In the genomic region with DNA sequence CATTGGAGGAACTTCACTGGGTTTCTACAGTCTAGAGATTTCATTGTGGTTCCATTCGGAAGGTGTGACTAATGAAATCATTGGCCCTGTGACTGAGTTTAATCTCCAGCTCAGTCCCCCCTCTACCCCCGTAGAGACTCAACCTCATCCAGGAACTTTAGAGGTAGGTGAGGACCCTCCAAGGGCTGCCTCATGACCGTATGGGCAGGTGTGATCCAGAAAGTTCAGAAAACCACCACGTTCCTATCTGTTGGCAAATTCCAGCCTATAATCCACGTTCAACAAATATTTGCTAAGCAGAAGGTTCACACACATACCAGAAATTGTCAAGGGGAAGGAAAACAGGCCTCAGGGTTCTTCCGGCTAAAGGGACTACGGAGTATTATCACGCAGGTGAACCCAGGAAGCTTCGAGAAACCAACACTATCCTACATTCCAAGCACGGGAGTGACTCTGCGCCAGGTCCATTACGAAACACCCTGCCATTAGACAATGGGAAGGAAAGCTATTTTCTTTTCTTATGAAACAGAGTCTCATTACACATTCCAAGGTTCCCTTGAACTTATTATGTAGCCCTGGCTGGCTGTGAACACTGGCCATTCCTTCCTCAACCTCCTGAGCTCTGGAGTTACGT, we compare ENCODE assay signal across 20 mouse cellular contexts. TPM values are rescaled to one million over a fixed set of nuclear protein-coding genes. Genes with fewer than 3 reads are reported as not detected.
DNase-seq lines count a peak whose midpoint lies in the region; ATAC-seq lines count a peak whose summit lies in the region.
"Had no signal": no experiment of that assay in that cellular context is flagged by ENCODE, and none has a peak within 500 bp of the region (broad histone marks: within the 10 kb centered on the region; RNA-seq: fewer than 3 reads in every experiment).

No protein-coding gene starts in this region.

- no peak overlapping the region for H3K4me2 ChIP-seq in embryonic facial prominence, embryonic 14.5 days (ENCODE audit: low read depth, low read length)
- H3K4me2 ChIP-seq: embryonic facial prominence, embryonic 15.5 days; heart, embryonic 12.5 days; hindbrain, embryonic 13.5 days; liver, embryonic 15.5 days; midbrain, embryonic 15.5 days; neural tube, embryonic 15.5 days had no signal

- no peak overlapping the region for H3K9ac ChIP-seq in embryonic facial prominence, embryonic 14.5 days (ENCODE audit: low read depth, low read length)
- H3K9ac ChIP-seq: embryonic facial prominence, embryonic 15.5 days; forebrain, postnatal 0 days; heart, embryonic 12.5 days; hindbrain, embryonic 13.5 days; liver, embryonic 15.5 days; midbrain, embryonic 15.5 days; neural tube, embryonic 15.5 days had no signal

- peaks cover 18% of the 10 kb centered on the region for H3K4me1 ChIP-seq in embryonic facial prominence, embryonic 14.5 days (ENCODE audit: control insufficient read depth, insufficient read depth, low read length)
- H3K4me1 ChIP-seq in embryonic facial prominence, embryonic 10.5 days = peaks cover 34% of the 10 kb centered on the region

- 77% methylated on average over 13 of the region's 13 CpGs for WGBS in embryonic facial prominence, embryonic 14.5 days
- 91% methylated on average over 13 of the region's 13 CpGs for WGBS in embryonic facial prominence, embryonic 10.5 days

- H3K27me3 ChIP-seq in embryonic facial prominence, embryonic 14.5 days (replicated peaks; ENCODE audit: control insufficient read depth, insufficient read depth, low read length) = peaks cover 6% of the 10 kb centered on the region
- H3K27me3 ChIP-seq in embryonic facial prominence, embryonic 10.5 days (replicated peaks; ENCODE audit: low read depth, poor library complexity, severe bottlenecking) = peaks cover 44% of the 10 kb centered on the region
- H3K27me3 ChIP-seq: midbrain, embryonic 15.5 days had no signal

- no peaks in the 10 kb centered on the region for H3K9me3 ChIP-seq in embryonic facial prominence, embryonic 14.5 days (ENCODE audit: control insufficient read depth, low read length)
- no peaks in the 10 kb centered on the region for H3K9me3 ChIP-seq in embryonic facial prominence, embryonic 10.5 days
- H3K9me3 ChIP-seq: embryonic facial prominence, embryonic 15.5 days; forebrain, embryonic 10.5 days; heart, embryonic 12.5 days; hindbrain, embryonic 13.5 days; liver, embryonic 15.5 days; midbrain, embryonic 15.5 days; neural tube, embryonic 15.5 days had no signal

- ATAC-seq in embryonic facial prominence, embryonic 14.5 days (ENCODE audit: low read depth) = no peak
- ATAC-seq: forebrain, postnatal 0 days; midbrain, embryonic 15.5 days had no signal

- no peak overlapping the region for H3K27ac ChIP-seq in embryonic facial prominence, embryonic 14.5 days (replicated peaks; ENCODE audit: low read depth, low read length)
- H3K27ac ChIP-seq in embryonic facial prominence, embryonic 10.5 days (replicated peaks) = no peak overlapping the region
- H3K27ac ChIP-seq: embryonic facial prominence, embryonic 15.5 days; forebrain, embryonic 10.5 days; hindbrain, embryonic 13.5 days; liver, embryonic 15.5 days; midbrain, embryonic 15.5 days; neural tube, embryonic 15.5 days had no signal

- no peaks in the 10 kb centered on the region for H3K36me3 ChIP-seq in embryonic facial prominence, embryonic 14.5 days (ENCODE audit: control insufficient read depth, insufficient read depth, low read length)
- no peaks in the 10 kb centered on the region for H3K36me3 ChIP-seq in embryonic facial prominence, embryonic 10.5 days (replicated peaks)
- H3K36me3 ChIP-seq: embryonic facial prominence, embryonic 15.5 days; forebrain, embryonic 10.5 days; heart, embryonic 12.5 days; hindbrain, embryonic 13.5 days; liver, embryonic 15.5 days; midbrain, embryonic 15.5 days; neural tube, embryonic 15.5 days had no signal

- H3K4me3 ChIP-seq in embryonic facial prominence, embryonic 14.5 days (ENCODE audit: low read depth, low read length) = no peak overlapping the region
- no peak overlapping the region for H3K4me3 ChIP-seq in embryonic facial prominence, embryonic 10.5 days
- H3K4me3 ChIP-seq: embryonic facial prominence, embryonic 15.5 days; forebrain, embryonic 10.5 days; heart, embryonic 12.5 days; hindbrain, embryonic 13.5 days; liver, embryonic 15.5 days; midbrain, embryonic 15.5 days; myocyte; neural tube, embryonic 15.5 days had no signal

- peak; percentile 27 for DNase-seq in embryonic facial prominence, embryonic 14.5 days (ENCODE audit: low spot score)
- no peak for DNase-seq in embryonic facial prominence, embryonic 10.5 days (ENCODE audit: low spot score)
- peak; percentile 77 to 87 for DNase-seq in lung, adult 18-20 months
- peak; percentile 60 for DNase-seq in lung, postnatal 14 days
- DNase-seq in spleen, postnatal 14 days (ENCODE audit: low spot score in 2 of 2) = no peak
- no peak for DNase-seq in heart, adult 18-20 months
- no peak for DNase-seq in layer of hippocampus, postnatal 25 days (ENCODE audit: extremely low spot score in 1 of 2, low spot score in 1 of 2)
- DNase-seq: cerebellum, adult 2 months; forebrain, postnatal 0 days; heart, postnatal 14 days; layer of hippocampus, postnatal 36 days; spleen, adult 18-20 months had no signal

RNA-seq across cellular contexts. Expression of a gene that starts 3.3 kb away (rescaled TPM):
- 4.1 and 4.3 TPM in 2 replicates for polyA plus RNA-seq in embryonic facial prominence, embryonic 14.5 days (2014; fragmentation: Nextera tagmentation; extraction: Ambion mirVana)
- polyA plus RNA-seq in embryonic facial prominence, embryonic 10.5 days (2016; fragmentation: Nextera tagmentation; extraction: Ambion mirVana) = 0.98 and 2.1 TPM in 2 replicates
- 1 to 10 TPM; 1.4 to 3.7 TPM for total RNA-seq in heart, adult 18-20 months (2021)
- total RNA-seq in layer of hippocampus, postnatal 25 days (2021) = 1 to 10 TPM; 3.1 to 3.6 TPM

RNA-seq across cellular contexts. Expression of a gene that starts 22.8 kb away (rescaled TPM):
- polyA plus RNA-seq in embryonic facial prominence, embryonic 14.5 days (2014; fragmentation: Nextera tagmentation; extraction: Ambion mirVana) = 294 and 347 TPM in 2 replicates
- 631 and 685 TPM in 2 replicates for polyA plus RNA-seq in embryonic facial prominence, embryonic 10.5 days (2016; fragmentation: Nextera tagmentation; extraction: Ambion mirVana)
- 10 to 100 TPM; 70.1 to 72.1 TPM for total RNA-seq in heart, adult 18-20 months (2021)
- 10 to 100 TPM; 22.0 to 26.8 TPM for total RNA-seq in layer of hippocampus, postnatal 25 days (2021)

Comparison
In these comparisons a context has a peak if more than half of its experiments do, and no peak if none do; other contexts are left out.
1. DNase-seq: peak in embryonic facial prominence, embryonic 14.5 days (single experiment), lung, adult 18-20 months (2 of 2) and lung, postnatal 14 days (single experiment); none in embryonic facial prominence, embryonic 10.5 days (single experiment), spleen, postnatal 14 days (0 of 2), heart, adult 18-20 months (0 of 2) and layer of hippocampus, postnatal 25 days (0 of 2).